Mouse (Mus musculus) CH12.LX (cell line): ENCODE results near the gene Itpr1. TPM values are rescaled to one million over a fixed set of nuclear protein-coding genes. Genes with fewer than 3 reads are reported as not detected.

ENCODE experiments used
- DNase-seq: peaks from one replicate; pipeline ENCODE4 v3.0.0-alpha.2; 2013; ENCODE audit errors: extremely low read depth
- H3K27ac ChIP-seq: 2 replicates; pipeline ENCODE4 v1.5.1; 2012; ENCODE audit warnings: low read depth, mild to moderate bottlenecking, control low read depth, moderate library complexity; ENCODE audit not compliant: insufficient read depth
- H3K27me3 ChIP-seq: replicated peaks from 2 replicates; pipeline ENCODE3; 2012; ENCODE audit warnings: inconsistent platforms
- H3K36me3 ChIP-seq, 2 experiments: replicated peaks in 1 of 2; 2 replicates each; pipeline versions ENCODE3 to v1.6.1; 2012; ENCODE audit warnings: inconsistent platforms in 1 of 2, low read length in 1 of 2, mild to moderate bottlenecking in 1 of 2, mixed read lengths in 1 of 2, moderate library complexity in 1 of 2; ENCODE audit not compliant: control insufficient read depth in 1 of 2, insufficient read depth in 1 of 2
- H3K4me1 ChIP-seq, 2 experiments: 2 replicates each; pipeline ENCODE4 v1.6.1; 2012; ENCODE audit warnings: inconsistent platforms in 1 of 2, moderate library complexity in 1 of 2; ENCODE audit not compliant: insufficient read depth in 2 of 2, control insufficient read depth in 1 of 2
- H3K4me2 ChIP-seq: 2 replicates; pipeline ENCODE4 v1.6.1; 2012; ENCODE audit warnings: low read depth, mild to moderate bottlenecking, control low read depth; ENCODE audit not compliant: poor library complexity, insufficient read depth, severe bottlenecking
- H3K4me3 ChIP-seq, 3 experiments: fragments of 150-350 bp in 1 of 3; sonication (generic) in 1 of 3; replicated peaks in 1 of 3; 2 replicates each; pipeline versions ENCODE3 to v1.5.1; 2011 to 2012; ENCODE audit warnings: low read depth in 2 of 3, low read length in 2 of 3, mild to moderate bottlenecking in 2 of 3, moderate library complexity in 2 of 3, control low read depth in 1 of 3, improper control_type of control experiment in 1 of 3, inconsistent platforms in 1 of 3, mixed read lengths in 1 of 3; ENCODE audit not compliant: poor library complexity in 1 of 3
- H3K79me2 ChIP-seq: replicated peaks from 2 replicates; pipeline ENCODE4 v1.6.1; 2012; ENCODE audit warnings: mild to moderate bottlenecking, moderate library complexity; ENCODE audit not compliant: control insufficient read depth, poor library complexity, insufficient read depth, severe bottlenecking; ENCODE audit errors: extremely low read depth
- H3K9ac ChIP-seq: 2 replicates; pipeline ENCODE4 v1.6.1; 2012; ENCODE audit warnings: low read depth, mild to moderate bottlenecking, control low read depth, moderate library complexity; ENCODE audit not compliant: insufficient read depth
- H3K9me3 ChIP-seq: replicated peaks from 2 replicates; pipeline ENCODE3; 2012; ENCODE audit warnings: low read length, inconsistent platforms, mixed read lengths
- CHD1 ChIP-seq: IDR thresholded peaks from 2 replicates; pipeline ENCODE4 v1.6.1; 2012; ENCODE audit warnings: low read depth, low read length, improper control_type of control experiment, inconsistent platforms
- E2F4 ChIP-seq: IDR thresholded peaks from 2 replicates; pipeline ENCODE4 v1.6.1; 2011; ENCODE audit warnings: low read depth, low read length, improper control_type of control experiment; ENCODE audit not compliant: insufficient replicate concordance
- EP300 ChIP-seq: IDR thresholded peaks from 2 replicates; pipeline ENCODE4 v1.6.1; 2011; ENCODE audit warnings: low read length, improper control_type of control experiment
- ETS1 ChIP-seq: conservative IDR thresholded peaks from 2 replicates; pipeline ENCODE4 v1.6.1; 2012; ENCODE audit warnings: low read depth, mild to moderate bottlenecking, inconsistent platforms, low read length, improper control_type of control experiment, moderate library complexity
- GABPA ChIP-seq: IDR thresholded peaks from 2 replicates; pipeline ENCODE4 v1.6.1; 2012; ENCODE audit warnings: low read depth, low read length, improper control_type of control experiment, inconsistent platforms; ENCODE audit not compliant: insufficient replicate concordance
- IRF4 ChIP-seq: IDR thresholded peaks from 2 replicates; pipeline ENCODE4 v1.6.1; 2014; ENCODE audit warnings: low read depth, mild to moderate bottlenecking, inconsistent platforms, low read length, improper control_type of control experiment
- JUN ChIP-seq: IDR thresholded peaks from 2 replicates; pipeline ENCODE4 v1.6.1; 2011; ENCODE audit warnings: low read depth, mild to moderate bottlenecking, low read length, improper control_type of control experiment, moderate library complexity; ENCODE audit not compliant: insufficient read depth
- MAFK ChIP-seq: IDR thresholded peaks from 2 replicates; pipeline ENCODE4 v1.6.1; 2011; ENCODE audit warnings: low read length, improper control_type of control experiment; ENCODE audit not compliant: insufficient replicate concordance
- MXI1 ChIP-seq: IDR thresholded peaks from 2 replicates; pipeline ENCODE4 v1.6.1; 2011; ENCODE audit warnings: mild to moderate bottlenecking, low read depth, low read length, improper control_type of control experiment
- NELFE ChIP-seq: IDR thresholded peaks from 2 replicates; pipeline ENCODE4 v1.6.1; 2011; ENCODE audit warnings: low read depth, low read length, improper control_type of control experiment
- POLR2A ChIP-seq: IDR thresholded peaks from 2 replicates; pipeline ENCODE4 v1.6.1; 2011; ENCODE audit warnings: low read depth, mild to moderate bottlenecking, improper control_type of control experiment, low read length
- RAD21 ChIP-seq: IDR thresholded peaks from 2 replicates; pipeline ENCODE4 v1.6.1; 2011; ENCODE audit warnings: low read depth, mild to moderate bottlenecking, low read length, improper control_type of control experiment, moderate library complexity
- SIN3A ChIP-seq: IDR thresholded peaks from 2 replicates; pipeline ENCODE4 v1.6.1; 2012; ENCODE audit warnings: low read length, improper control_type of control experiment, inconsistent platforms
- SMC3 ChIP-seq: IDR thresholded peaks from 2 replicates; pipeline ENCODE4 v1.6.1; 2011; ENCODE audit warnings: low read depth, low read length, improper control_type of control experiment
- TBP ChIP-seq: conservative IDR thresholded peaks from 2 replicates; pipeline ENCODE4 v1.6.1; 2011; ENCODE audit warnings: low read depth, low read length, improper control_type of control experiment
- UBTF ChIP-seq: IDR thresholded peaks from 2 replicates; pipeline ENCODE4 v1.6.1; 2012; ENCODE audit warnings: low read depth, mild to moderate bottlenecking, inconsistent platforms, low read length, improper control_type of control experiment, moderate library complexity
- USF1 ChIP-seq: IDR thresholded peaks from 2 replicates; pipeline ENCODE4 v1.6.1; 2014; ENCODE audit warnings: low read depth, mild to moderate bottlenecking, inconsistent platforms, low read length, improper control_type of control experiment
- USF2 ChIP-seq: conservative IDR thresholded peaks from 2 replicates; pipeline ENCODE4 v1.6.1; 2011; ENCODE audit warnings: low read depth, low read length, improper control_type of control experiment
- ZKSCAN1 ChIP-seq: IDR thresholded peaks from 2 replicates; pipeline ENCODE4 v1.6.1; 2012; ENCODE audit warnings: low read depth, inconsistent platforms, low read length, improper control_type of control experiment, borderline replicate concordance
- ZNF384 ChIP-seq: IDR thresholded peaks from 2 replicates; pipeline ENCODE4 v1.6.1; 2012; ENCODE audit warnings: low read depth, low read length, improper control_type of control experiment, inconsistent platforms
- dilution Hi-C: fragments of 300-500 bp; cut with MboI; formaldehyde crosslinking; loops from 2 replicates; pipeline ENCODE4 v1.14.3; 2020; ENCODE audit warnings: low sequenced_read_pairs; ENCODE audit not compliant: extremely low pct_unique_long_range_greater_than_20kb, extremely low pct_ligation_motif_present
- in situ Hi-C: fragments of 300-500 bp; cut with MboI; formaldehyde crosslinking; loops from 3 replicates; pipeline ENCODE4 v1.14.3; 2019; ENCODE audit warnings: low sequenced_read_pairs, low pct_ligation_motif_present, low pct_unique_long_range_greater_than_20kb, mixed read lengths
- polyA plus RNA-seq: library from polyadenylated mRNA; unstranded; fragments of >175 nt; gene quantifications from 2 replicates; pipeline ENCODE4 v1.2.1, GENCODE M21; 2012; ENCODE audit warnings: low read depth; ENCODE audit not compliant: insufficient read length
- total RNA-seq, 2 experiments: library from RNA; depleted of rRNA; stranded (reverse); fragments of 300-350 nt in 1 of 2; fragments of >200 nt in 1 of 2; gene quantifications; 2 replicates each; pipeline ENCODE4 v1.2.3; 2012 to 2014

Itpr1 gene
- total and polyA plus RNA-seq, 3 experiments: 42.8 to 73.1 (median 53.4) TPM

DNA sequence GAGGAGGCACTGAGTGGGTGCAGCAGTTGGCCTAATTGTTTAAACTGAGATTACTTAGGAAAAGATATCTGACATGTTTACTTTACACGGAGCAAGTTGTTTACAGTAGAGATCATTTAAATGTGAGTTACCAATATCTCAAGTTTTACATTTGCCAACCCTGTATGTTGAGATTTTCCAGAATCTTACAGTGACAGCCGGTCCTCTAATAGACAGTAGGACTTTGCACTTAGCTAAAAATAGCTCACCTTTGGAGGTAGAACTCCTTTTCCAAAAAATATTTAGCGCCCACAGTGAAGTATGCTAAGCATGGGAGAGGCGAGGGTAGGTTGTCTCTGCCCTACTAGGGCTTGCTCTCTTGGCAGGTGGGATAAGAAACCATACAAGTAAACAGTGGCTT, 69.2 kb downstream of the Itpr1 start:
- peaks cover 13% of the 10 kb centered on the region for H3K79me2 ChIP-seq
- H3K4me2 ChIP-seq: no peak overlapping the region
- DNase-seq: no peak
- peaks cover 5 to 51% of the 10 kb centered on the region in 2 experiments for H3K36me3 ChIP-seq
- peaks cover 25 to 65% of the 10 kb centered on the region in 2 experiments for H3K4me1 ChIP-seq
- TF ChIP-seq POLR2A (no peak), UBTF (no peak), IRF4 (no peak), GABPA (no peak), ETS1 (no peak), CHD1 (no peak), USF2 (no peak), SMC3 (no peak), MAFK (no peak), SIN3A (no peak), TBP (no peak), ZKSCAN1 (no peak), MXI1 (no peak), EP300 (no peak), NELFE (no peak), E2F4 (no peak), RAD21 (no peak), USF1 (no peak)
- H3K27ac ChIP-seq: no peak overlapping the region
- H3K9ac ChIP-seq: no peak overlapping the region
- peaks cover 3% of the 10 kb centered on the region for H3K9me3 ChIP-seq
- no peak overlapping the region for H3K4me3 ChIP-seq
- dilution Hi-C loops (no loop called here), in situ Hi-C loops (no loop called here)
- no peaks in the 10 kb centered on the region for H3K27me3 ChIP-seq

DNA sequence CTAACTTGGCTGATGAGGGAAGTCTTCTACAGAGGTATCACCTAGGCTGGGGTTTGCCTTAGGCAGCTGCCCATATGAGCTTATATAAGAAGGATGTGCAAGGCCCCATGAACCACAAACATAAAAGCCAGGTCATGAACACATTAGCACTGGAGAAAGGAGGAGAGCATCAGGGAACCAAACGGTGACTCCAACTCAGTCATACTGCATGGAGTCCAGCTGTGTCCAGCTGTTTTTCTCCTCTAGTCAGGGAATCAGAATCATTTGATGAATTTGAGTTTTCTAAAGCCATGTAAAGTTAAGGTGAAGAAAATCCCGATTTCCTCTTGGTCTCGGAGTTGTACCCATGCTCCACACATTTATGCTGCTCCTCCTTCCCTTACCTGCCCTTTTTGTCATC, 69.7 kb downstream of the Itpr1 start:
- TF ChIP-seq TBP: no peak
- TF ChIP-seq NELFE: no peak
- no peak for TF ChIP-seq ZNF384
- no peak for TF ChIP-seq JUN
- TF ChIP-seq POLR2A: no peak
- H3K9ac ChIP-seq: no peak overlapping the region
- H3K4me2 ChIP-seq: no peak overlapping the region
- peaks cover 3% of the 10 kb centered on the region for H3K9me3 ChIP-seq
- H3K36me3 ChIP-seq: peaks cover 9 to 51% of the 10 kb centered on the region in 2 experiments
- in situ Hi-C loops (no loop called here), dilution Hi-C loops (no loop called here)
- peaks cover 8% of the 10 kb centered on the region for H3K79me2 ChIP-seq
- no peak for DNase-seq
- no peak overlapping the region for H3K4me3 ChIP-seq
- H3K27ac ChIP-seq: no peak overlapping the region
- no peaks in the 10 kb centered on the region for H3K27me3 ChIP-seq
- H3K4me1 ChIP-seq: peaks cover 20 to 65% of the 10 kb centered on the region in 2 experiments
